Mouse (Mus musculus) heart, embryonic 15.5 days (tissue): ENCODE measurements at regions not wholly inside any gene's neighbourhood (a gene's known extent, or its start where the extent isn't known, plus 50 kb on each side); places are given as distances from the start of the nearest gene placed in this dataset.

Experiments
- ATAC-seq: fragments of 200-750 bp; cut with Nextera tagmentation; replicated peaks from 2 replicates; pipeline ENCODE4 v1.8.0; 2017; ENCODE audit warnings: low read depth, moderate TSS enrichment; ENCODE audit not compliant: insufficient number of reproducible peaks, insufficient read depth, low FRiP score
- H3K27ac ChIP-seq: fragments of 300-500 bp; sonication (generic); 2 replicates; pipeline ENCODE4 v1.5.1; 2015; ENCODE audit warnings: mild to moderate bottlenecking, inconsistent platforms
- H3K27me3 ChIP-seq: fragments of 300-500 bp; sonication (generic); 2 replicates; pipeline ENCODE4 v1.6.1; 2015; ENCODE audit warnings: inconsistent platforms
- H3K36me3 ChIP-seq: fragments of 300-500 bp; sonication (generic); 2 replicates; pipeline ENCODE4 v1.6.1; 2015; ENCODE audit warnings: mild to moderate bottlenecking, inconsistent platforms
- H3K4me1 ChIP-seq: fragments of 300-500 bp; sonication (generic); replicated peaks from 2 replicates; pipeline ENCODE4 v1.6.1; 2015; ENCODE audit warnings: inconsistent platforms
- H3K4me2 ChIP-seq: fragments of 300-500 bp; sonication (generic); 2 replicates; pipeline ENCODE4 v1.6.1; 2015; ENCODE audit warnings: inconsistent platforms, mild to moderate bottlenecking, moderate library complexity
- H3K4me3 ChIP-seq: fragments of 300-500 bp; sonication (generic); 2 replicates; pipeline ENCODE4 v1.5.1; 2015; ENCODE audit warnings: mild to moderate bottlenecking, inconsistent platforms
- H3K9ac ChIP-seq: fragments of 300-500 bp; sonication (generic); 2 replicates; pipeline ENCODE4 v1.6.1; 2015; ENCODE audit warnings: mild to moderate bottlenecking, inconsistent platforms
- H3K9me3 ChIP-seq: fragments of 300-500 bp; sonication (generic); replicated peaks from 2 replicates; pipeline ENCODE4 v1.6.1; 2016; ENCODE audit warnings: inconsistent platforms
- WGBS: fragments of 180-500 bp; shearing (Covaris S2); methylation state at CpG from one replicate; pipeline ENCODE4 v1.1.7; 2015; ENCODE audit warnings: mixed read lengths; 5-methylcytosine and 5-hydroxymethylcytosine counted together

- Histone ChIP-seq H3K27ac (no peak overlapping the region), H3K36me3 (no peaks in the 10 kb centered on the region), H3K9ac (no peak overlapping the region), H3K4me3 (no peak overlapping the region), H3K4me2 (no peak overlapping the region), H3K9me3 (no peaks in the 10 kb centered on the region), H3K4me1 (no peaks in the 10 kb centered on the region), H3K27me3 (no peaks in the 10 kb centered on the region)
- ATAC-seq = no peak
- 58% methylated on average over 10 of the region's 10 CpGs for WGBS
These were observed 439.9 kb downstream of the Nyap2 start for GRCm38 (mm10) chr1:81516575-81517210.

- H3K27me3 ChIP-seq = no peaks in the 10 kb centered on the region
- H3K9me3 ChIP-seq = no peaks in the 10 kb centered on the region
- H3K27ac ChIP-seq = no peak overlapping the region
- H3K36me3 ChIP-seq = no peaks in the 10 kb centered on the region
- no peak overlapping the region for H3K4me2 ChIP-seq
- no peak for ATAC-seq
- H3K9ac ChIP-seq = no peak overlapping the region
- H3K4me3 ChIP-seq = no peak overlapping the region
- H3K4me1 ChIP-seq = no peaks in the 10 kb centered on the region
- 66% methylated on average over 9 of the region's 9 CpGs for WGBS
These were observed 443.9 kb downstream of the Nyap2 start for GRCm38 (mm10) chr1:81520420-81521273.

- Histone ChIP-seq H3K4me1 (no peaks in the 10 kb centered on the region), H3K27ac (no peak overlapping the region)
- ATAC-seq = no peak
These were observed 446.2 kb downstream of the Nyap2 start for GRCm38 (mm10) chr1:81522929-81523328.

GRCm38 (mm10) chr1:81525821-81526220 is 449.1 kb downstream of the Nyap2 start:
- Histone ChIP-seq H3K4me2 (no peak overlapping the region), H3K9me3 (no peaks in the 10 kb centered on the region), H3K9ac (no peak overlapping the region), H3K27me3 (no peaks in the 10 kb centered on the region), H3K36me3 (no peaks in the 10 kb centered on the region), H3K27ac (no peak overlapping the region), H3K4me1 (no peaks in the 10 kb centered on the region), H3K4me3 (no peak overlapping the region)
- ATAC-seq = no peak

More at GRCm38 (mm10) chr1:81522929-81523328, 446.2 kb downstream of the Nyap2 start:
- 79% methylated on average over 3 of the region's 3 CpGs for WGBS
- Histone ChIP-seq H3K9me3 (no peaks in the 10 kb centered on the region), H3K4me3 (no peak overlapping the region), H3K36me3 (no peaks in the 10 kb centered on the region), H3K27me3 (no peaks in the 10 kb centered on the region), H3K4me2 (no peak overlapping the region), H3K9ac (no peak overlapping the region)

DNA sequence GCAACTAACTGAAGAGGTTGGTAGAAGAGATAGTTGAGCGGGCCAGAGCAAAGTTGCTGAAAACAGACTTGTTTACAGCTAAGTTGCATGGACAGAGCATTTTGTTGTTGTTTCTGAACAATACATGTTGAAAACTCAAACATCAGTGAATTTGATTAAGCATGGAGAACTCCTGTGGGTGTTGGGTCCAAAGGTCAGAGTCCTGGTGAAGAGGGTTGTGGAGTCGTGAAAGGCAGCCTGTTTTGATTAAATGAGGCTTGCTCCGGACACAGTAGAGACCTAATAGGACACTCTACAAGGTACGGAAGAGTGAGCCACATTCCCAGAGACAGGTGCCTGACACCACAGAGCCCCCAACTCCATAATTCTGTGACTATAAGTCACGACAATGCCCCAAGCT is 461.1 kb downstream of the Nyap2 start:
- WGBS = 72% methylated on average over 5 of the region's 5 CpGs
- no peak overlapping the region for H3K27ac ChIP-seq
- no peak overlapping the region for H3K4me3 ChIP-seq
- H3K4me2 ChIP-seq = no peak overlapping the region
- no peaks in the 10 kb centered on the region for H3K9me3 ChIP-seq
- H3K36me3 ChIP-seq = no peaks in the 10 kb centered on the region
- H3K4me1 ChIP-seq = no peaks in the 10 kb centered on the region
- no peak for ATAC-seq
- H3K27me3 ChIP-seq = no peaks in the 10 kb centered on the region
- H3K9ac ChIP-seq = no peak overlapping the region

- no peak for ATAC-seq
- H3K9ac ChIP-seq = no peak overlapping the region
- H3K4me1 ChIP-seq = no peaks in the 10 kb centered on the region
- H3K4me3 ChIP-seq = no peak overlapping the region
- H3K36me3 ChIP-seq = no peaks in the 10 kb centered on the region
- no peaks in the 10 kb centered on the region for H3K9me3 ChIP-seq
- H3K27ac ChIP-seq = no peak overlapping the region
- WGBS = 77% methylated on average over 5 of the region's 5 CpGs
- no peak overlapping the region for H3K4me2 ChIP-seq
- H3K27me3 ChIP-seq = no peaks in the 10 kb centered on the region
These were observed 463.0 kb downstream of the Nyap2 start for GRCm38 (mm10) chr1:81539591-81540311.

- H3K4me1 ChIP-seq = no peaks in the 10 kb centered on the region
- H3K27ac ChIP-seq = no peak overlapping the region
- H3K27me3 ChIP-seq = no peaks in the 10 kb centered on the region
- WGBS = 63% methylated on average over 2 of the region's 2 CpGs
- ATAC-seq = no peak
- H3K9ac ChIP-seq = no peak overlapping the region
- no peak overlapping the region for H3K4me2 ChIP-seq
- H3K36me3 ChIP-seq = no peaks in the 10 kb centered on the region
- H3K9me3 ChIP-seq = no peaks in the 10 kb centered on the region
- H3K4me3 ChIP-seq = no peak overlapping the region
These were observed 472.2 kb downstream of the Nyap2 start for GRCm38 (mm10) chr1:81548906-81549305.

DNA sequence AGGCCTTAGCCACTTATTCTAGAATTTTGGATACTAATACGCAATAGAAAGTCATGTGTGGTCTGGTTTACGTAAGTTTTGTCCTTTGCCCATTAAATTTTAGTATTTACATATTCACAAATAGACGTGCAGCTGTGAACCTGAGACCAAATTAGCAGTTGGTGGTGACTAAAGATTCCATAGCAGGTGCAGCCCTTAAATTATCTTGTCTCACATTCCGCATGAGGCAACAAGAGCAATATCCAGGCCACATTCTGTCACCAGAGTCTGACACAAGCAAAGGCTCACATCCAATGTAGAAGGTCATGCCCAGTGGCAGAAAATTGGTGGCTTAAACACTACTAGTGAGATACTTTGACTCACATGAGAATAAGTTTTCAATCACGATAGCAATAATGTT is 473.0 kb downstream of the Nyap2 start:
- 78% methylated on average over 5 of the region's 5 CpGs for WGBS
- no peak for ATAC-seq
- Histone ChIP-seq H3K36me3 (no peaks in the 10 kb centered on the region), H3K4me2 (no peak overlapping the region), H3K27ac (no peak overlapping the region), H3K9ac (no peak overlapping the region), H3K4me1 (no peaks in the 10 kb centered on the region), H3K9me3 (no peaks in the 10 kb centered on the region), H3K27me3 (no peaks in the 10 kb centered on the region), H3K4me3 (no peak overlapping the region)

- WGBS = 81% methylated on average over 3 of the region's 3 CpGs
- H3K9ac ChIP-seq = no peak overlapping the region
- no peaks in the 10 kb centered on the region for H3K36me3 ChIP-seq
- H3K4me2 ChIP-seq = no peak overlapping the region
- H3K4me1 ChIP-seq = no peaks in the 10 kb centered on the region
- H3K27ac ChIP-seq = no peak overlapping the region
- ATAC-seq = no peak
- no peak overlapping the region for H3K4me3 ChIP-seq
- no peaks in the 10 kb centered on the region for H3K9me3 ChIP-seq
- no peaks in the 10 kb centered on the region for H3K27me3 ChIP-seq
These were observed 476.0 kb downstream of the Nyap2 start for GRCm38 (mm10) chr1:81552731-81553130.

GRCm38 (mm10) chr1:81576965-81577664 is 500.4 kb downstream of the Nyap2 start:
- H3K9me3 ChIP-seq = no peaks in the 10 kb centered on the region
- no peaks in the 10 kb centered on the region for H3K4me1 ChIP-seq
- H3K9ac ChIP-seq = no peak overlapping the region
- H3K4me2 ChIP-seq = no peak overlapping the region
- no peak overlapping the region for H3K27ac ChIP-seq
- 80% methylated on average over 8 of the region's 8 CpGs for WGBS
- H3K27me3 ChIP-seq = no peaks in the 10 kb centered on the region
- no peaks in the 10 kb centered on the region for H3K36me3 ChIP-seq
- no peak for ATAC-seq
- H3K4me3 ChIP-seq = no peak overlapping the region

DNA sequence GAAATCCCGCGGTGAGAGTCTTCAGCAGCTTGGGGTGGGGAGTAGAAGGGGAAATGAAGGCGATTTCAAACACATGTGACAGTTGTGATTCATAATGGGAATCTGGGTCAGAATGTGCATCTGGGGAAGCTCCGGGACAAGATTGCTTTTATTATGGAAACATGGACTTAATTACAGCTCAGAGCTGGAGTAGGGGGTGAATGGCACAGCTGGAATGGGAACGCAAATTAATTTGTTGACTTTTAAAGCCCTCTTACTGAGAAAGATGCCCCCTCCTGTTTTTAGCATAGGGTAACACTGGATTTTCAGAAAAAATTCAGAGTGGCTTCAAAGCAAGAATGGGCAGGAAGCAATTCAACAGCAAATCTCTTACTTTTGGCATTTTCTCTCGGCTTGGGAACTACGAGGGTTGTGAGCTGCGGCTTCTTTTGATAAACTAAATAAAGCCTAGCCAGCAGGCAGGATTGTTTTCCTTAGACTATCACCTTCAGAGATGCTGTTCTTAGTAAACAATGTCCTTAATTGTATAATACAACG is 501.0 kb downstream of the Nyap2 start:
- no peak for ATAC-seq
- 67% methylated on average over 9 of the region's 9 CpGs for WGBS
- H3K36me3 ChIP-seq = no peaks in the 10 kb centered on the region
- H3K9me3 ChIP-seq = no peaks in the 10 kb centered on the region
- H3K27ac ChIP-seq = no peak overlapping the region
- no peak overlapping the region for H3K9ac ChIP-seq
- H3K27me3 ChIP-seq = no peaks in the 10 kb centered on the region
- no peak overlapping the region for H3K4me3 ChIP-seq
- no peaks in the 10 kb centered on the region for H3K4me1 ChIP-seq
- no peak overlapping the region for H3K4me2 ChIP-seq
